Comparison of ENCODE assay signal across 10 mouse cellular contexts in the genomic region with DNA sequence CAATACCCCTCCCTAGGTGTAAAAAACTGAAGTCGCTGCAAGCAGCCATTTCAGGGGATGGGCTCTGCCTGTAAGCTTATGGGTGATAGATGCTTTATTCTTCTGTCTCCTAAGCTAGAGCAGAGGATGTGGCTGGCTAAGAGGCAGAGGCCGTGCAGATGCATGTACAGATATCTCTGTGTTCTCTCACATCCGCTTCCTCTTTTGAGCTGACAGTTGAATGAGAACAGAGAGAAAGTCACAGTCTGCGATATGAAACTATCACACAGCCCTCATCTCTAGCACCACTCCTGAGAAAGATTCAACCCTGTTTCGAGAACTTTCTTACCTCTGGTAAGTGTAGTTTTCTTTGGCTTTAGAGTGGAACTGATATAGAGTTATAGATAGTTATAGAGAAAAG. TPM values are rescaled to one million over a fixed set of nuclear protein-coding genes. Genes with fewer than 3 reads are reported as not detected.
DNase-seq lines count a peak whose midpoint lies in the region; ATAC-seq lines count a peak whose summit lies in the region.
"Had no signal": no experiment of that assay in that cellular context is flagged by ENCODE, and none has a peak within 500 bp of the region (broad histone marks: within the 10 kb centered on the region; RNA-seq: fewer than 3 reads in every experiment).

Gene Tespa1, plus strand, starts transcription at position 234 of the 400 bp plus-strand sequence.

- no peak within 1 kb of the TSS for H3K4me3 ChIP-seq in neural tube, embryonic 15.5 days (replicated peaks)

- WGBS in neural tube, embryonic 15.5 days, result 88% methylated on average over 5 of the region's 5 CpGs

- H3K36me3 ChIP-seq in splenic B cell, adult 2 months (ENCODE audit: control insufficient read depth, insufficient read depth, low read length, poor library complexity, severe bottlenecking), result no peaks in the 10 kb centered on the region
- no peaks in the 10 kb centered on the region for H3K36me3 ChIP-seq in neural tube, embryonic 15.5 days

- no peaks in the 10 kb centered on the region for H3K9me3 ChIP-seq in neural tube, embryonic 15.5 days (replicated peaks)

- no peaks in the 10 kb centered on the region for H3K27me3 ChIP-seq in splenic B cell, adult 2 months (ENCODE audit: control insufficient read depth, insufficient read depth, low read length, poor library complexity, severe bottlenecking)
- no peaks in the 10 kb centered on the region for H3K27me3 ChIP-seq in neural tube, embryonic 15.5 days (replicated peaks)

- H3K27ac ChIP-seq in neural tube, embryonic 15.5 days (replicated peaks), result no peak within 1 kb of the TSS

- H3K4me2 ChIP-seq in neural tube, embryonic 15.5 days, result no peak within 1 kb of the TSS

- no peak within 1 kb of the TSS for H3K9ac ChIP-seq in neural tube, embryonic 15.5 days (replicated peaks)

- H3K4me1 ChIP-seq in neural tube, embryonic 15.5 days, result no peaks in the 10 kb centered on the region

- peak; percentile 69 for DNase-seq in CD8-positive naive resting alpha-beta T cell, adult 2 months (ENCODE audit: low read depth in 2 of 2, low spot score in 2 of 2)
- peak; percentile 58 for DNase-seq in c-Kit-positive CD71-negative TER-119-negative erythroid progenitor cells, embryonic 14.5 days (ENCODE audit: low read depth)
- peak; percentile 49 for DNase-seq in lung, postnatal 25 days (ENCODE audit: low spot score)
- DNase-seq in splenic B cell, adult 2 months (ENCODE audit: low read depth, low spot score), result peak; percentile 87
- DNase-seq in kidney, postnatal 10 days, result no peak
- DNase-seq in ovary, postnatal 36 days (ENCODE audit: low spot score), result no peak
- DNase-seq: cerebellum, postnatal 36 days; gastrocnemius, postnatal 14 days had no signal

- no peak for ATAC-seq in neural tube, embryonic 15.5 days (ENCODE audit: low FRiP score)
- ATAC-seq: midbrain, embryonic 16.5 days had no signal

RNA-seq across cellular contexts. Expression of gene Tespa1, which starts in this region (rescaled TPM):
- polyA plus RNA-seq in neural tube, embryonic 15.5 days (2015; fragmentation: Nextera tagmentation; extraction: Ambion mirVana), result 0.37 and 7.7 TPM in 2 replicates
- polyA plus RNA-seq: midbrain, embryonic 16.5 days had no signal

Comparison
In these comparisons a context has a peak if more than half of its experiments do, and no peak if none do; other contexts are left out.
1. DNase-seq: peak in CD8-positive naive resting alpha-beta T cell, adult 2 months (2 of 2), c-Kit-positive CD71-negative TER-119-negative erythroid progenitor cells, embryonic 14.5 days (single experiment), lung, postnatal 25 days (single experiment) and splenic B cell, adult 2 months (single experiment); none in kidney, postnatal 10 days (single experiment) and ovary, postnatal 36 days (single experiment).